Mouse (Mus musculus): ENCODE measurements around the gene Mbd6. TPM values are rescaled to one million over a fixed set of nuclear protein-coding genes. Genes with fewer than 3 reads are reported as not detected.
A peak's percentile ranks its signal among the peaks of the same experiment; 100 is the strongest.

Gene Mbd6
- total and polyA plus RNA-seq, 2 experiments = 1.0 to 19.2 TPM

DNA sequence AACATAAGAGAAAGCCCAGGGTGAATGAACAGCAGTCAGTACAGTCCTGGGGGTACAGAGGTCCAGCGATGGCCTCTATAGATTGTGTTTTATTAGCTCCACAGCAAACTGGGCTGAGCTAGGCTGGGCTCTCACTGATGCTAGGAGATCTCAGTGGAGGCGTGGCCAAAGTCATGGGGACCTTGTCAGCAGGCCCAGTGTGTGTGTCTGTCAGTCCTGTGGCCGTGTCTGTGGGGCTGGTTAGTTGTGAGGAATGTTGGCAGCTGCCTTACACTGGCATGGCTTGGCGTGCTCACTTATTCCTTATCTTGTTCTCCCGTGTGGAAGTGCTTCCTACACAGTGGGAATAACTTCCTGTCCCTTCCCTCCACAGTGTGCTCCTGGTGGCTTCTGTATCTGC, 20.4 kb downstream of the Mbd6 start:
- no peak for DNase-seq (ENCODE audit: extremely low read depth, low read depth, low spot score)
- H3K36me3 ChIP-seq (ENCODE audit: control insufficient read depth, insufficient read depth, low read length) = peaks cover 10% of the 10 kb centered on the region; the same call in 1 of the 2 replicates
- peaks cover 19% of the 10 kb centered on the region; the same call in 1 of the 2 replicates for H3K79me2 ChIP-seq (ENCODE audit: control insufficient read depth, insufficient read depth, low read length)
- no peaks in the 10 kb centered on the region for H3K27me3 ChIP-seq (ENCODE audit: control insufficient read depth, insufficient read depth, low read length)
- H3K4me1 ChIP-seq (ENCODE audit: control insufficient read depth, insufficient read depth, low read length) = peaks cover 7% of the 10 kb centered on the region
- no peak overlapping the region for H3K4me3 ChIP-seq (ENCODE audit: insufficient read depth, low read depth, low read length)
- H3K27ac ChIP-seq (replicated peaks; ENCODE audit: insufficient read depth, low read depth, low read length) = no peak overlapping the region
- no peak overlapping the region for H3K9ac ChIP-seq (ENCODE audit: low read depth, low read length)
- WGBS = 67% methylated on average over 5 of the region's 5 CpGs
- TF ChIP-seq POLR2A (IDR thresholded peaks at IDR 0.05; ENCODE audit: extremely low read depth, insufficient read depth, low read length) = no peak
- no peak for TF ChIP-seq CTCF (IDR thresholded peaks at IDR 0.05; ENCODE audit: low read depth, low read length)

DNA sequence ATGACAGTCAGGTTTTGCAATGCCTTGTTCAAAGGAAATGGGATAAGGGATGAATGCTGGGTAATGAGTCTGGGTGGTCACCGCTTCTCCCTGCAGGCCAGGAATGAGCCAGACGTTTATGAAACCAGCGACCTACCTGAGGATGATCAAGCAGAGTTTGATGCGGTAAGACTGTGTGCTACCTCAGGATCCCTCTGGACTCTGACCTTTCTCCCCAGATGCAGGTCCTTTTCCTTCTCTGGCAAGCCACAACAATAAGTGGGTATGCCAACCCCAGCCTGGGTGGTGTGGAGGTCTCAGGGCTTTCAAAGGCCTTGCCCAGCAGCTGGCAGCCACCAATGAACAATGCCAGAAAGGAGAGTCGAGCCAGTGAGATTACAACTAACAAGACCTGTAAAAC, 21.5 kb downstream of the Mbd6 start:
- Histone ChIP-seq H3K4me3 (ENCODE audit: insufficient read depth, low read depth, low read length) (peak overlapping the region; percentile 98), H3K27me3 (ENCODE audit: control insufficient read depth, insufficient read depth, low read length) (no peaks in the 10 kb centered on the region), H3K79me2 (ENCODE audit: control insufficient read depth, insufficient read depth, low read length) (peaks cover 19% of the 10 kb centered on the region; the same call in 1 of the 2 replicates), H3K9ac (ENCODE audit: low read depth, low read length) (peak overlapping the region; percentile 99), H3K4me1 (ENCODE audit: control insufficient read depth, insufficient read depth, low read length) (peaks cover 10% of the 10 kb centered on the region), H3K27ac (replicated peaks; ENCODE audit: insufficient read depth, low read depth, low read length) (no peak overlapping the region), H3K36me3 (ENCODE audit: control insufficient read depth, insufficient read depth, low read length) (peaks cover 10% of the 10 kb centered on the region; the same call in 1 of the 2 replicates)
- WGBS = 37% methylated on average over 5 of the region's 5 CpGs
- TF ChIP-seq POLR2A (IDR thresholded peaks at IDR 0.05; ENCODE audit: extremely low read depth, insufficient read depth, low read length) (no peak), CTCF (IDR thresholded peaks at IDR 0.05; ENCODE audit: low read depth, low read length) (no peak)
- DNase-seq (ENCODE audit: extremely low read depth, low read depth, low spot score) = no peak

DNA sequence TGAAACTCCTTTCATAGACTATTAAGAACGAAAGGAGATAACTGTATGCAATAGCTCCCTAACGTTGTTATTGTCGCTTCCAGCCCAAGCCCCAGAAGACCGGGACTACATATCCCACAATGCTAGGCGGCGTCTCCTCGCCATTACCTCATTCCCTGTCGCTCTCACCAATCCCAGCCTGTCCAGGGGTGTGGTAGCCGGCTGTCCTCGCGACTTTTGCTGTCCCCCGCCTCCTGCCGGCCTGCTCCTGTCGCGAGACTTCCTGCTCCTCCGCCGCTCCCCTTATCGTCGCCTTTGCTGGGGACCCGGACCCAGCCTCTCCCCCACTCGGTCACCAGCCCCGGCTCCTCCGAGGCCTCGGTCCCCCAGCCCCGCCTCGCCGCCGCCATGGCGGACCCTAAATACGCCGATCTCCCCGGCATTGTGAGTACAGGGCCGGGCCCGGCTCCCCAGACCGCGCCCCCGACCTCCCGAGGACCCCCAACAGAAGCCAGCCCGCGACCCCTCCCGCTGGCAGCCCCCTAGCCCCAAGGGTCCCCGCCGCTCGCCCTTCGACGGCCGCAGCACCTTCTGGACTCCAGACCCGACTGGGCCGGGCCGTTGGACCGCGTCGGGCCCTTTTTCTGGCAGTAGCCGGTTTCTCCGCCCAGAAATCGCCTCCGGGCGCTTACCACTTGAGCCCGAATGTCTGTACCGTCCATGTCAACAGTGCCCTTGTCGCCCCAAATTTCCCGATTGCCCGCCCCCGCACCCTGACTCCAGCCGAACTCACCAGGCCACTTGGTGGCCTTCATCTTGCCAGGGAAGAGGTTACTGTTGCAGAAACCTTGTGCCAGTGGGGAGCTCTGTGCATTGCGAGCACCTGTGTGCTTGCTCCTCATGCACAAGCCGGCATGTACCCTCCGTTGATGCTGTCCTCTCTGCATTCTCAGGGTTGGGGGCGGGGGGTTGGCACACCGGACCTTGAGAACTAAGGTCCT, 22.4 kb downstream of the Mbd6 start, which contains the start of gene Dctn2:
Gene Dctn2 (plus strand): TSS at position 257 of the 980 bp plus-strand sequence.
- peak within 1 kb of the TSS; percentile 85 for H3K27ac ChIP-seq (replicated peaks; ENCODE audit: insufficient read depth, low read depth, low read length)
- peak within 1 kb of the TSS; percentile 99 for H3K9ac ChIP-seq (ENCODE audit: low read depth, low read length)
- peaks cover 10% of the 10 kb centered on the region; the same call in 1 of the 2 replicates for H3K36me3 ChIP-seq (ENCODE audit: control insufficient read depth, insufficient read depth, low read length)
- WGBS = under 1% methylated on average over 70 of the region's 70 CpGs
- H3K4me1 ChIP-seq (ENCODE audit: control insufficient read depth, insufficient read depth, low read length) = peaks cover 10% of the 10 kb centered on the region
- peak within 1 kb of the TSS; percentile 98 for H3K4me3 ChIP-seq (ENCODE audit: insufficient read depth, low read depth, low read length)
- DNase-seq (ENCODE audit: extremely low read depth, low read depth, low spot score) = peak; percentile 93
- peaks cover 19% of the 10 kb centered on the region; the same call in 1 of the 2 replicates for H3K79me2 ChIP-seq (ENCODE audit: control insufficient read depth, insufficient read depth, low read length)
- no peaks in the 10 kb centered on the region for H3K27me3 ChIP-seq (ENCODE audit: control insufficient read depth, insufficient read depth, low read length)
- TF ChIP-seq POLR2A (IDR thresholded peaks at IDR 0.05; ENCODE audit: extremely low read depth, insufficient read depth, low read length) (peak; percentile 67; the same call in 1 of the 2 replicates), CTCF (IDR thresholded peaks at IDR 0.05; ENCODE audit: low read depth, low read length) (no peak)

DNA sequence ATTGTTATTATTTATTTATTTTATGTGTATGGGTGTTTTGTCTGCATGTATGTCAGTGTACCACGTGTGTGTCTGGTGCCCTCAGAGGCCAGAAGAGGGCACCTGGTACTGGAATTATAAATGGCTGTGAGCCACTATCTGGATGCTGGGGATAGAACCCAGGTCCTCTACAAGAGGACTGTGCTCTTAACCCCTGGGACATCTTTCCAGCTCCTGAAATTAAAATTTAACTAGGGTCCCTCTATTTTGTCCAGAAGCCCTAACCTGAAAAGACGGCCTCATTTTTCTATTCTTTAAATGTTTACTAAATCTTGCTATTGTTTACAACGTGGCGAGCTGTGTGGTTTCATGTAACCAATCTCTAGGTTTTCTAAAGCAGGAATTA, 23.1 kb downstream of the Mbd6 start:
- peaks cover 10% of the 10 kb centered on the region for H3K4me1 ChIP-seq (ENCODE audit: control insufficient read depth, insufficient read depth, low read length)
- H3K9ac ChIP-seq (ENCODE audit: low read depth, low read length) = no peak overlapping the region
- 10% methylated on average over 4 of the region's 4 CpGs for WGBS
- TF ChIP-seq POLR2A (IDR thresholded peaks at IDR 0.05; ENCODE audit: extremely low read depth, insufficient read depth, low read length) (no peak), CTCF (IDR thresholded peaks at IDR 0.05; ENCODE audit: low read depth, low read length) (peak; percentile 19; the same call in 1 of the 2 replicates)
- H3K27ac ChIP-seq (replicated peaks; ENCODE audit: insufficient read depth, low read depth, low read length) = no peak overlapping the region; the same call in 1 of the 2 replicates
- peaks cover 7% of the 10 kb centered on the region; the same call in 1 of the 2 replicates for H3K36me3 ChIP-seq (ENCODE audit: control insufficient read depth, insufficient read depth, low read length)
- DNase-seq (ENCODE audit: extremely low read depth, low read depth, low spot score) = no peak
- H3K4me3 ChIP-seq (ENCODE audit: insufficient read depth, low read depth, low read length) = peak overlapping the region; percentile 20; the same call in 1 of the 2 replicates
- H3K27me3 ChIP-seq (ENCODE audit: control insufficient read depth, insufficient read depth, low read length) = no peaks in the 10 kb centered on the region
- H3K79me2 ChIP-seq (ENCODE audit: control insufficient read depth, insufficient read depth, low read length) = peaks cover 19% of the 10 kb centered on the region; the same call in 1 of the 2 replicates

DNA sequence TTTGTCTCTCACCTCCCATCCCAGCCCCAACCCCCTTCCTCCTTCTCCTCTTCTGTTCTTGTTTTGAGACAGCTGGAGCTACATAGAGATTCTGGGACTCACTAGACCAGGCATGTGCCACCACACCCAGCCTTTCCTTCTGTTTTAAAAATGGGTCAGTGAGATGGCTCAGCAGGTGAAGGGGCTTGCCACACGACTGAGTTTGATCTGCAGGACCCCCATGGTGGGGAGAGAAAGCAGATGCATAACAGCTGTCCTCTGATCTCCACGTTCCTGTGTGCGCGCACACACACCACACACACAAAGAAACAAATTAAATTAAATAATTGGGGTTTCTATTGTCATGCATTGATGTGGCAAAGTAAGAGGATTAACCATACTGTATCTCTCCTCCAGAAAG, 23.8 kb downstream of the Mbd6 start:
- TF ChIP-seq POLR2A (IDR thresholded peaks at IDR 0.05; ENCODE audit: extremely low read depth, insufficient read depth, low read length) = no peak
- TF ChIP-seq CTCF (IDR thresholded peaks at IDR 0.05; ENCODE audit: low read depth, low read length) = no peak
- 74% methylated on average over 4 of the region's 4 CpGs for WGBS

More for the DNA sequence above, 23.8 kb downstream of the Mbd6 start:
- peaks cover 4% of the 10 kb centered on the region; the same call in 1 of the 2 replicates for H3K36me3 ChIP-seq (ENCODE audit: control insufficient read depth, insufficient read depth, low read length)
- no peak overlapping the region for H3K9ac ChIP-seq (ENCODE audit: low read depth, low read length)
- no peak overlapping the region for H3K4me3 ChIP-seq (ENCODE audit: insufficient read depth, low read depth, low read length)
- DNase-seq (ENCODE audit: extremely low read depth, low read depth, low spot score) = no peak
- H3K79me2 ChIP-seq (ENCODE audit: control insufficient read depth, insufficient read depth, low read length) = peaks cover 19% of the 10 kb centered on the region; the same call in 1 of the 2 replicates
- H3K27me3 ChIP-seq (ENCODE audit: control insufficient read depth, insufficient read depth, low read length) = no peaks in the 10 kb centered on the region
- H3K27ac ChIP-seq (replicated peaks; ENCODE audit: insufficient read depth, low read depth, low read length) = no peak overlapping the region
- H3K4me1 ChIP-seq (ENCODE audit: control insufficient read depth, insufficient read depth, low read length) = peaks cover 10% of the 10 kb centered on the region

Data from liver, adult 2 months (tissue).